ENCODE assay signal across 7 mouse cellular contexts in genomic region chr4:132329115-132329834, GRCm38 (mm10). TPM values are rescaled to one million over a fixed set of nuclear protein-coding genes. Genes with fewer than 3 reads are reported as not detected.
DNase-seq lines count a peak whose midpoint lies in the region; ATAC-seq and TF ChIP-seq lines count a peak whose summit lies in the region.

Trnau1ap (minus strand) TSS chr4:132329538.

- H3K4me2 ChIP-seq in intestine, postnatal 0 days (replicated peaks; ENCODE audit: low read depth): peak within 1 kb of the TSS; percentile 67
- H3K4me2 ChIP-seq in limb, embryonic 11.5 days (ENCODE audit: low read depth, severe bottlenecking): peak within 1 kb of the TSS; percentile 49
- peak within 1 kb of the TSS; percentile 77 for H3K4me2 ChIP-seq in midbrain, embryonic 14.5 days (ENCODE audit: low read length)

- ATAC-seq in intestine, postnatal 0 days: peak; percentile 93
- ATAC-seq in limb, embryonic 11.5 days (ENCODE audit: insufficient number of reproducible peaks, low FRiP score, low TSS enrichment, low read depth): peak; percentile 94
- ATAC-seq in midbrain, embryonic 14.5 days (ENCODE audit: low FRiP score, low TSS enrichment): peak; percentile 93

- H3K9ac ChIP-seq in intestine, postnatal 0 days (ENCODE audit: low read depth, low read length): peak within 1 kb of the TSS; percentile 82
- peak within 1 kb of the TSS; percentile 78 for H3K9ac ChIP-seq in limb, embryonic 11.5 days (ENCODE audit: low read length)
- peak within 1 kb of the TSS; percentile 77 for H3K9ac ChIP-seq in midbrain, embryonic 14.5 days (replicated peaks; ENCODE audit: low read length)

- no peaks in the 10 kb centered on the region for H3K27me3 ChIP-seq in intestine, postnatal 0 days (replicated peaks; ENCODE audit: control insufficient read depth, insufficient read depth, low read length)
- H3K27me3 ChIP-seq in limb, embryonic 11.5 days (ENCODE audit: control insufficient read depth, insufficient read depth, low read length): no peaks in the 10 kb centered on the region
- H3K27me3 ChIP-seq in midbrain, embryonic 14.5 days (ENCODE audit: control insufficient read depth, insufficient read depth, low read length): no peaks in the 10 kb centered on the region

- peak within 1 kb of the TSS; percentile 68 for H3K4me3 ChIP-seq in intestine, postnatal 0 days (ENCODE audit: low read depth, low read length)
- H3K4me3 ChIP-seq in limb, embryonic 11.5 days (ENCODE audit: low read depth, low read length): peak within 1 kb of the TSS; percentile 65
- peak within 1 kb of the TSS; percentile 75 for H3K4me3 ChIP-seq in midbrain, embryonic 14.5 days (replicated peaks; ENCODE audit: low read depth, low read length)

- peak; percentile 95 for DNase-seq in adrenal gland, postnatal 10 days
- peak; percentile 94 for DNase-seq in embryo, embryonic 9.5 days (ENCODE audit: extremely low spot score)
- DNase-seq in gonadal fat pad, adult 2 months (ENCODE audit: low read depth): no peak
- DNase-seq in limb, embryonic 11.5 days (ENCODE audit: low spot score): peak; percentile 96
- peak; percentile 94 for DNase-seq in midbrain, embryonic 14.5 days
- peak; percentile 82 to 92 for DNase-seq in spleen, adult 18-20 months

- H3K27ac ChIP-seq in intestine, postnatal 0 days (ENCODE audit: low read depth, low read length): peak within 1 kb of the TSS; percentile 89
- no peak within 1 kb of the TSS; the same call in 1 of the 2 replicates for H3K27ac ChIP-seq in limb, embryonic 11.5 days (replicated peaks; ENCODE audit: low read depth, low read length)
- peak within 1 kb of the TSS; percentile 78 for H3K27ac ChIP-seq in midbrain, embryonic 14.5 days (replicated peaks; ENCODE audit: low read depth, low read length)

- H3K9me3 ChIP-seq in intestine, postnatal 0 days (ENCODE audit: control insufficient read depth): no peaks in the 10 kb centered on the region
- H3K9me3 ChIP-seq in limb, embryonic 11.5 days (ENCODE audit: control insufficient read depth, low read length): no peaks in the 10 kb centered on the region
- no peaks in the 10 kb centered on the region for H3K9me3 ChIP-seq in midbrain, embryonic 14.5 days (ENCODE audit: control insufficient read depth, low read length)

- peaks cover 47% of the 10 kb centered on the region for H3K36me3 ChIP-seq in intestine, postnatal 0 days (ENCODE audit: control insufficient read depth, insufficient read depth)
- peaks cover 19% of the 10 kb centered on the region for H3K36me3 ChIP-seq in limb, embryonic 11.5 days (ENCODE audit: control insufficient read depth, insufficient read depth, low read length)
- H3K36me3 ChIP-seq in midbrain, embryonic 14.5 days (ENCODE audit: control insufficient read depth, insufficient read depth, low read length): peaks cover 39% of the 10 kb centered on the region

- peak; percentile 53; the same call in 1 of the 2 replicates for TF ChIP-seq CTCF in intestine, postnatal 0 days (IDR thresholded peaks at IDR 0.05; ENCODE audit: low read depth)

- no peaks in the 10 kb centered on the region; the same call in 1 of the 2 replicates for H3K4me1 ChIP-seq in intestine, postnatal 0 days (replicated peaks; ENCODE audit: control insufficient read depth, insufficient read depth, low read length)
- H3K4me1 ChIP-seq in limb, embryonic 11.5 days (ENCODE audit: control insufficient read depth, insufficient read depth, low read length): peaks cover 4% of the 10 kb centered on the region
- H3K4me1 ChIP-seq in midbrain, embryonic 14.5 days (ENCODE audit: control insufficient read depth, insufficient read depth, low read length): peaks cover 11% of the 10 kb centered on the region

- 1% methylated on average over 52 of the region's 52 CpGs for WGBS in intestine, postnatal 0 days
- under 1% methylated on average over 52 of the region's 52 CpGs for WGBS in limb, embryonic 11.5 days
- WGBS in midbrain, embryonic 14.5 days: under 1% methylated on average over 52 of the region's 52 CpGs

RNA-seq across cellular contexts. Expression of gene Trnau1ap, which starts in this region (rescaled TPM):
- 10 to 100 TPM; 35.3 to 43.3 TPM for total RNA-seq in adrenal gland, postnatal 10 days (2021)
- 18.9 and 25.9 TPM in 2 replicates for polyA plus RNA-seq in gonadal fat pad, adult 2 months (2012; rRNA removed)
- 80.1 and 84.1 TPM in 2 replicates for polyA plus RNA-seq in intestine, postnatal 0 days (2015; fragmentation: Nextera tagmentation; extraction: Ambion mirVana)
- polyA plus RNA-seq in limb, embryonic 11.5 days (2014; fragmentation: Nextera tagmentation; extraction: Ambion mirVana): 81.3 and 83.6 TPM in 2 replicates
- polyA plus RNA-seq in midbrain, embryonic 14.5 days (2014; fragmentation: Nextera tagmentation; extraction: Ambion mirVana): 82.2 and 84.0 TPM in 2 replicates
